Mouse (Mus musculus) embryo, embryonic 10 days (tissue): Measurements from ENCODE around the gene Abca8a.
"Not testable (repeated sequence)": the region's sequence is repeated elsewhere in the genome, so short reads cannot be mapped to it uniquely, and the experiment has no call there.

ENCODE experiments used
- DNase-seq: peaks from one replicate; pipeline ENCODE4 v3.0.0-alpha.2; 2015; ENCODE audit warnings: low spot score

Gene Abca8a

GRCm38 (mm10) chr11:109987460-109988072 is 108.2 kb downstream of the Abca8a start:
- DNase-seq, result not testable (repeated sequence)

- DNase-seq, result no peak
These were observed 113.9 kb downstream of the Abca8a start for GRCm38 (mm10) chr11:109981872-109982271.
